Mouse (Mus musculus) common myeloid progenitor, adult 5-6 weeks (primary cell): ENCODE data around the gene Arpc2. TPM values are rescaled to one million over a fixed set of nuclear protein-coding genes. Genes with fewer than 3 reads are reported as not detected.

Experiments used
- total RNA-seq: library from RNA; stranded (forward); fragments of 200-1000, 187-1606 nt; gene quantifications from 2 replicates; pipeline ENCODE4 v1.2.3, GENCODE M21; 2017

Arpc2 gene
- total RNA-seq, 1 experiment from 2014 or later, result 298 TPM

Other genes with a start within 250 kb of the Arpc2 start
- gene Tns1, start 111.6 kb upstream of the Arpc2 start, total RNA-seq, result 15.4 and 39.4 TPM in 2 replicates
- 3.8 and 4.0 TPM in 2 replicates for gene Rufy4, start 110.5 kb upstream of the Arpc2 start, total RNA-seq
- 9.4 and 9.6 TPM in 2 replicates for gene Cxcr2, start 82.1 kb upstream of the Arpc2 start, total RNA-seq
- not detected in 2 replicates for gene Cxcr1, start 41.5 kb upstream of the Arpc2 start, total RNA-seq
- not detected in 2 replicates for gene Gpbar1, start 42.5 kb downstream of the Arpc2 start, total RNA-seq
- 84.2 and 100 TPM in 2 replicates for gene Aamp, start 48.7 kb downstream of the Arpc2 start, total RNA-seq
- 11.6 and 17.2 TPM in 2 replicates for gene Pnkd, start 48.8 kb downstream of the Arpc2 start, total RNA-seq
- gene Tmbim1, start 69.5 kb downstream of the Arpc2 start, total RNA-seq, result 16.1 and 19.7 TPM in 2 replicates
- gene Catip, start 126.0 kb downstream of the Arpc2 start, total RNA-seq, result not detected in 2 replicates
- gene Slc11a1, start 139.1 kb downstream of the Arpc2 start, total RNA-seq, result 1.2 and 2.1 TPM in 2 replicates
- gene Ctdsp1, start 155.4 kb downstream of the Arpc2 start, total RNA-seq, result 31.6 and 48.0 TPM in 2 replicates
- gene Vil1, start 173.3 kb downstream of the Arpc2 start, total RNA-seq, result 0.05 TPM in 1 of 2 replicates, not detected in the other